Mouse (Mus musculus) heart, adult 2 months (tissue): ENCODE results near the gene Nhej1. TPM values are rescaled to one million over a fixed set of nuclear protein-coding genes. Genes with fewer than 3 reads are reported as not detected.

Experiments used
- DNase-seq, 2 experiments: peaks; one replicate each; pipeline ENCODE4 v3.0.0; 2021
- H3K27ac ChIP-seq: fragments of 200-600 bp; 2 replicates; pipeline ENCODE4 v1.8.1; 2022
- H3K27me3 ChIP-seq: fragments of 200-500 bp; 2 replicates; pipeline ENCODE4 v1.6.1; 2012; ENCODE audit warnings: mild to moderate bottlenecking, low read length, inconsistent platforms, mixed read lengths; ENCODE audit not compliant: control insufficient read depth, insufficient read depth
- H3K36me3 ChIP-seq: fragments of 200-500 bp; 2 replicates; pipeline ENCODE4 v1.6.1; 2012; ENCODE audit warnings: low read length, inconsistent platforms; ENCODE audit not compliant: control insufficient read depth, insufficient read depth
- H3K4me1 ChIP-seq: fragments of 200-500 bp; 2 replicates; pipeline ENCODE4 v1.6.1; 2011; ENCODE audit warnings: low read length; ENCODE audit not compliant: control insufficient read depth, insufficient read depth
- H3K4me3 ChIP-seq: fragments of 200-600 bp; 2 replicates; pipeline ENCODE4 v1.8.1; 2022
- H3K79me2 ChIP-seq: fragments of 200-500 bp; replicated peaks from 2 replicates; pipeline ENCODE4 v1.6.1; 2012; ENCODE audit warnings: mild to moderate bottlenecking, inconsistent platforms, low read length, moderate library complexity, mixed read lengths; ENCODE audit not compliant: control insufficient read depth, insufficient read depth
- H3K9ac ChIP-seq: fragments of 200-500 bp; 2 replicates; pipeline ENCODE4 v1.6.1; 2012; ENCODE audit warnings: low read depth, mild to moderate bottlenecking, control low read depth, inconsistent platforms, low read length, mixed read lengths
- CTCF ChIP-seq: fragments of 200-600 bp; IDR thresholded peaks from 2 replicates; pipeline ENCODE4 v1.8.1; 2022; ENCODE audit warnings: antibody characterized with exemption, mild to moderate bottlenecking, moderate library complexity
- EP300 ChIP-seq: fragments of 200-500 bp; IDR thresholded peaks from 2 replicates; pipeline ENCODE4 v1.6.1; 2011; ENCODE audit warnings: low read depth, low read length, control low read depth; ENCODE audit not compliant: insufficient read depth
- POLR2A ChIP-seq: fragments of 200-500 bp; IDR thresholded peaks from 2 replicates; pipeline ENCODE4 v1.6.1; 2011; ENCODE audit warnings: mild to moderate bottlenecking, low read depth, low read length, control low read depth; ENCODE audit not compliant: insufficient read depth
- WGBS: fragments of 180-500 bp; shearing (Covaris S2); methylation state at CpG from one replicate; pipeline ENCODE4 v1.1.7; 2018; 5-methylcytosine and 5-hydroxymethylcytosine counted together
- intact Hi-C: fragments of 180-260 bp; cut with DNase I; formaldehyde crosslinking; loops from one replicate; pipeline ENCODE4 v1.15.1; 2025
- polyA plus RNA-seq: library from polyadenylated mRNA; depleted of rRNA; stranded (reverse); fragments of >200 nt; gene quantifications from 2 replicates; pipeline ENCODE4 v1.2.3, GENCODE M21; 2012
- total RNA-seq, 2 experiments: library from RNA; stranded (reverse); gene quantifications; 2 replicates each; pipeline ENCODE4 v1.2.3; 2021

Nhej1 gene
- total and polyA plus RNA-seq, 3 experiments: 3.6 to 4.7 (median 4.0) TPM

DNA sequence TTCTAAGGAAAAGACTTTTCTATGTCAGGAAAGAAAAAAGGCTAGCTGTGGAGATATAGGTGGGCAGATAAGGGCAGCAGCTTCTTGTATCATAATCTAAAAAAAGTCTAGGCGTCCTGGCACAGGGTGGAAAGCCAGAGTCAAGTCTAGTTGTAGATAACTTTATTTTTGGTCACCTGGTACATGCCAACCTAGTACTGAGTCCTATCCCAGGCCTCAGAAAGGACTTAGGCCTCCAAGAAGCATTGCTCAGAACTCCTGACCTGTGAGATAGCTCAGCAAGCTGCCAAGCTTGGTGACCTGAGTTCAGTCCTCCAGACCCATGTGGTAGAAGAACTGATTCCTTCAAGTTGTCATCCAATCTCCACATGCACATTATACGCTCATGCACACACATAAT is 76.4 kb downstream of the Nhej1 start:
- WGBS: 61% methylated on average over 2 of the region's 2 CpGs
- intact Hi-C loops: no loop called here
- peak in 1 of 2 experiments; percentile 32 for DNase-seq

DNA sequence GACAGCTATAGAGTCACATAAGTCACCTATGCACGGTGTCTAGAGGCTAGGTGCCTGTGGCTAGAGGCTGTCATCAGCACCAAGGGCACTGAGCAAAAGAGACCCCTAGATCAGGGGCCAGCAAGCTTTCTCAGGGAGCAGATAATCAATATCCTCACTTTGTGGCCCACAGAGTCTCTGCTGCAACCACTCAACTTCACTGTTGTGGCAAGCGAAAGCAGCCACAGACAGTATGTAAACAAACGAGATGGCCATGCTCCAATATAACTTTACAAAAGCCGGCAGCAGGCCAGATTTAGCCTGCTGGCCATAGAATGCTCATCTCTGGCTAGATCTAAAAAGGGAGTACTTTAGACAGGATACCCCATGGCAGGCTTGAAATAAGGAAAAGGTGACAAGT is 77.0 kb downstream of the Nhej1 start:
- intact Hi-C loops: no loop called here
- no peaks in the 10 kb centered on the region for H3K27me3 ChIP-seq
- DNase-seq: peak in 1 of 2 experiments; percentile 3
- peak overlapping the region; percentile 47 for H3K27ac ChIP-seq
- no peak overlapping the region for H3K4me3 ChIP-seq
- peaks cover 3% of the 10 kb centered on the region; the same call in 1 of the 2 replicates for H3K36me3 ChIP-seq
- H3K79me2 ChIP-seq: no peaks in the 10 kb centered on the region
- no peak overlapping the region for H3K9ac ChIP-seq
- TF ChIP-seq CTCF (no peak), EP300 (no peak), POLR2A (no peak)
- peaks cover 1% of the 10 kb centered on the region for H3K4me1 ChIP-seq
- 43% methylated on average over 4 of the region's 4 CpGs for WGBS

More for the DNA sequence above, 76.4 kb downstream of the Nhej1 start:
- H3K27me3 ChIP-seq: no peaks in the 10 kb centered on the region
- H3K9ac ChIP-seq: no peak overlapping the region
- H3K79me2 ChIP-seq: no peaks in the 10 kb centered on the region
- no peak overlapping the region for H3K4me3 ChIP-seq
- peaks cover 3% of the 10 kb centered on the region; the same call in 1 of the 2 replicates for H3K36me3 ChIP-seq
- H3K4me1 ChIP-seq: peaks cover 1% of the 10 kb centered on the region
- no peak for TF ChIP-seq CTCF
- TF ChIP-seq EP300: 0 out of 2 replicates have a peak, but pooled peaks have one; percentile 25
- no peak for TF ChIP-seq POLR2A
- peak overlapping the region; percentile 47 for H3K27ac ChIP-seq

DNA sequence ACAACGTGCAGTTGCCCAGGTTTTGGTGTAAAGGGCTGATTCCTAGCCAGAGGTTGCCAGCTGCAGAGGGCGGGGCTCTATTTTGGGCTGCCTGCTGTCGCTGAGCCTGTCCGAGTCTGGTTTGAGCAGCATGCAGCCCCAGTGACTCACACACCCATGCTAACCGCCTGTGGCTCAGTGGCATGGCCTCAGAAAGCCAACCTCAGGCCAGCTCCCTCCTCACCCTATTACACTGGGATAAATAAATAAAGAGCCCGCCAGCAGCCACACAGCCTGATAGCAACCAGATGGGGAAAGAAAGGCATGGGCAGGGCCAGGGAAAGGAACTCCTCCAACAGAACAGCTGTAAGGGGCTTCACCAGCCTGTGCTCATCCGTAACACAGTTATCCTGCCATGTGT is 84.6 kb downstream of the Nhej1 start:
- Histone ChIP-seq H3K79me2 (no peaks in the 10 kb centered on the region), H3K9ac (no peak overlapping the region), H3K4me3 (no peak overlapping the region), H3K36me3 (no peaks in the 10 kb centered on the region), H3K27me3 (no peaks in the 10 kb centered on the region), H3K4me1 (no peaks in the 10 kb centered on the region), H3K27ac (no peak overlapping the region)
- intact Hi-C loops: no loop called here
- TF ChIP-seq POLR2A (no peak), CTCF (no peak), EP300 (no peak)
- 46% methylated on average over 7 of the region's 7 CpGs for WGBS
- DNase-seq: no peak

DNA sequence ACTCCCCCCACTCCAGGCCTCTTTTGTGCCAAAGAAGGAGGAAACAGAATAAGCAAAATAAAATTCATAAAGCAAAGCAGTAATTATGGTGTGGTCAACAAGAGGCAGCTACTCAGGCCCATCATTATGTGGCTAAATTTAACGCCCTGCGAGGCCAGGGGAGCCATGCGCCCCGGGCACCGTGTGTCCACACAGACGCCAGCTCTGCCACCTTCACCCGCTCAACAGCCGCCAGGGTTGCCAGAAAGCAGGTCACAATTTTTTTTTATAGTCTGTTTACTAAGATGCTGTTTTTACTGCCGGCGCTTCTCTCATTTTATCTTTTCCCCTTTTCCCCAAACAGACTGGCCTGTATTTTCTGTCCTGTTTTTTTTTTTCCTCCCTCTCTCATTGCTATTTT is 93.0 kb downstream of the Nhej1 start:
- Histone ChIP-seq H3K27me3 (no peaks in the 10 kb centered on the region), H3K4me3 (no peak overlapping the region), H3K4me1 (no peaks in the 10 kb centered on the region), H3K27ac (peak overlapping the region; percentile 55), H3K79me2 (no peaks in the 10 kb centered on the region), H3K36me3 (peaks cover 2% of the 10 kb centered on the region), H3K9ac (no peak overlapping the region)
- TF ChIP-seq POLR2A: no peak
- TF ChIP-seq CTCF: no peak
- no peak for TF ChIP-seq EP300
- DNase-seq: peak; percentile 29 to 60
- WGBS: 69% methylated on average over 10 of the region's 10 CpGs
- intact Hi-C loops: no loop called here

DNA sequence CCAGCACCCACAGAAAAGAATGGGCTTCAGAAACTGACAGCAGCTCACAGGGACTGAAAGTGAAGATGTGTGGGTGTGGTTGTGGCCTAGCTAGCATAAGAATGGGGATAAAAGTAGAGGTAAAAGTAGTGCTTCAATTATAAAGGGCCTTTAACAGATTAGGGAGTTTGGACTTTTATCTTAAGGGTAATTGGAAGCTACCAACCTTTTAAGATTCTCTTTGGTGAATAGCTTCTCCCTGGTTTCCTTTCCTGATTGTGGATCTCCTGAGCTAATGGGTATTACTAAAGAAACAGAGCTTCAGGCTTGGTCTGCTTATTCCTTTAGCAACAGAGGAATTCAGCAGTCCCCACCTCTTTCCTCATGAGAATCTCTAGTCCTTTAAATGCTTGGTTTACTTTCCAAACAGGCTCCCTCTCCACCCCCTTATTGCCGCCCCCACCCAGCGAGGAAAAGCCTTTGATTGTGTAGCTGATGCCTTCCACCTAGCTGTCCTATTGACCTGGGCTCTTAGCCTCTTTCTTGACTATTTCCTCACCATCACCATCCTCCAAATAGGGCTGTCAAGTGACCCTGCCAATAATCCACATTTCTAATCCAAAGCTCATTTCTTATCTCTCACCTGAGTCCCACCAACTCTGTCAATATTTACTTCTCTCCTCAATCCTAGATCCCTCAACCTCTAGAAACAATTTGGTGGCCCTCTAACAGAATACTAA is 97.8 kb downstream of the Nhej1 start:
- H3K79me2 ChIP-seq: no peaks in the 10 kb centered on the region
- no peak overlapping the region for H3K27ac ChIP-seq
- 68% methylated on average over 2 of the region's 2 CpGs for WGBS
- H3K27me3 ChIP-seq: no peaks in the 10 kb centered on the region
- intact Hi-C loops: no loop called here
- H3K9ac ChIP-seq: no peak overlapping the region
- H3K36me3 ChIP-seq: peaks cover 2% of the 10 kb centered on the region
- no peaks in the 10 kb centered on the region; the same call in 1 of the 2 replicates for H3K4me1 ChIP-seq
- TF ChIP-seq EP300 (no peak), CTCF (no peak), POLR2A (no peak)
- DNase-seq: no peak
- H3K4me3 ChIP-seq: no peak overlapping the region

DNA sequence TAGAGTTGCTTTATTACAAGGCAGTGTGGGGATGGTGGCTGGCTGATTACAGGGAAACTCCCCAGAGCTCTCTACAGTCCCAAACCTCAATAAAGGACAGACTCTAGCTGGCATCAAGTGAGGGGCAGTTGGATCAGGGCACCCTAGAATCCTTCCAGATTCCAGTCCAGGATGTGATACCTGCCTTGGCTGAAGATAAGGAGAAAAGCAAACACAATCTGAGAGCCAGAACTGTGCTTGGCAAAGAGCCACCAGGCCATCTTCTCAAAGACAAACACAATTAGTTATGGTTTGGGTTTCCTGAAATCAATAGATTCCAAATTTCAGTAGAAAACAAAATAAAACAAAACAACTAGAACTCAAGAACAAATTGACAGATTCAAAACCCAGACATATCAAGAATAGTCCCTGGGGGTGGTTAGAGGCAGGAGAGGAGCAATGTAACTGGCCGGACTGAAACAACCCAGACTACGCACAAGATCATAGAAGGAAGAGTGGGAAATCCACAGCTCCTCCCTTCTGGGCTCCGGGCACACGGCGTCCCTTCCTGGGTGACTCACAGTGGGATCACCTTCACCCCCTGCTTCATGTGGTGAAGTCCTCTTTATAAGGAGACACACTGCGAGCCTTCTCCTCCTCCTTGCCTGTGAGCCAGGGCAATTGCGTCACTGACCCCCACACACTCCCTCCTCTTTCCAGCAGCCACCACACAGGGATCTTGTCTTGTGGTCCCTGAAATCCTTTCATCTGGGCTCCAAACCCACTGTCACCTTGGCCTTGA is 100.4 kb downstream of the Nhej1 start:
- no peak overlapping the region for H3K27ac ChIP-seq
- TF ChIP-seq CTCF: no peak
- no peak overlapping the region for H3K9ac ChIP-seq
- no peaks in the 10 kb centered on the region for H3K27me3 ChIP-seq
- DNase-seq: peak; percentile 20 to 25
- intact Hi-C loops: no loop called here
- H3K4me1 ChIP-seq: no peaks in the 10 kb centered on the region; the same call in 1 of the 2 replicates
- H3K36me3 ChIP-seq: no peaks in the 10 kb centered on the region
- no peak overlapping the region for H3K4me3 ChIP-seq
- 51% methylated on average over 7 of the region's 7 CpGs for WGBS
- H3K79me2 ChIP-seq: no peaks in the 10 kb centered on the region
